Mouse (Mus musculus) lung, postnatal 0 days (tissue): Measurements from ENCODE around the gene Nkx6-2.

Experiments used
- CTCF ChIP-seq: IDR thresholded peaks from 2 replicates; pipeline ENCODE4 v1.5.1; 2016; ENCODE audit warnings: antibody characterized with exemption, mild to moderate bottlenecking
- EP300 ChIP-seq: IDR thresholded peaks from 2 replicates; pipeline ENCODE4 v1.6.1; 2016; ENCODE audit warnings: antibody characterized with exemption, mild to moderate bottlenecking, control low read depth

GRCm38 (mm10) chr7:139544706-139545625 is 37.6 kb downstream of the Nkx6-2 start:
- TF ChIP-seq CTCF (no peak), EP300 (no peak)
